Mouse (Mus musculus) lung, embryonic 15.5 days (tissue): ENCODE results near the gene Smim13. TPM values are rescaled to one million over a fixed set of nuclear protein-coding genes. Genes with fewer than 3 reads are reported as not detected.

ENCODE experiments used
- ATAC-seq: fragments of 200-750 bp; cut with Nextera tagmentation; 2 replicates; pipeline ENCODE4 v1.8.0; 2017; ENCODE audit warnings: moderate number of reproducible peaks, borderline replicate concordance; ENCODE audit not compliant: low FRiP score, low TSS enrichment; ENCODE audit errors: extremely low read depth
- H3K27ac ChIP-seq: fragments of 300-500 bp; sonication (generic); 2 replicates; pipeline ENCODE4 v1.5.1; 2015; ENCODE audit warnings: moderate library complexity, mild to moderate bottlenecking, inconsistent platforms
- H3K27me3 ChIP-seq: fragments of 300-500 bp; sonication (generic); 2 replicates; pipeline ENCODE4 v1.6.1; 2015; ENCODE audit warnings: inconsistent platforms
- H3K36me3 ChIP-seq: fragments of 300-500 bp; sonication (generic); 2 replicates; pipeline ENCODE4 v1.6.1; 2015; ENCODE audit warnings: inconsistent platforms
- H3K4me1 ChIP-seq: fragments of 300-500 bp; sonication (generic); 2 replicates; pipeline ENCODE4 v1.6.1; 2015; ENCODE audit warnings: inconsistent platforms
- H3K4me2 ChIP-seq: fragments of 300-500 bp; sonication (generic); 2 replicates; pipeline ENCODE4 v1.6.1; 2015; ENCODE audit warnings: inconsistent platforms, mild to moderate bottlenecking, moderate library complexity
- H3K4me3 ChIP-seq: fragments of 300-500 bp; sonication (generic); 2 replicates; pipeline ENCODE4 v1.5.1; 2015; ENCODE audit warnings: mild to moderate bottlenecking, inconsistent platforms
- H3K9ac ChIP-seq: fragments of 300-500 bp; sonication (generic); 2 replicates; pipeline ENCODE4 v1.6.1; 2015; ENCODE audit warnings: inconsistent platforms
- H3K9me3 ChIP-seq: fragments of 300-500 bp; sonication (generic); 2 replicates; pipeline ENCODE4 v1.6.1; 2016; ENCODE audit warnings: inconsistent platforms
- WGBS: fragments of 180-500 bp; shearing (Covaris S2); methylation state at CpG from one replicate; pipeline ENCODE4 v1.1.7; 2015; 5-methylcytosine and 5-hydroxymethylcytosine counted together
- polyA plus RNA-seq: library from polyadenylated mRNA; unstranded; fragments of >200 nt; fragmentation: Nextera tagmentation; extraction: Ambion mirVana; gene quantifications from 2 replicates; pipeline ENCODE4 v1.2.1, GENCODE M21; 2015

Smim13 gene
- polyA plus RNA-seq, 1 experiment from 2014 or later: 12.7 TPM

GRCm38 (mm10) chr13:41298996-41299395 is 49.4 kb downstream of the Smim13 start:
- no peak overlapping the region for H3K4me3 ChIP-seq
- no peaks in the 10 kb centered on the region for H3K36me3 ChIP-seq
- no peak overlapping the region for H3K9ac ChIP-seq
- no peaks in the 10 kb centered on the region for H3K9me3 ChIP-seq
- 27% methylated on average over 5 of the region's 5 CpGs for WGBS
- H3K4me2 ChIP-seq: no peak overlapping the region
- H3K4me1 ChIP-seq: peaks cover 29% of the 10 kb centered on the region
- no peak overlapping the region for H3K27ac ChIP-seq
- no peak; the same call in 1 of the 2 replicates for ATAC-seq
- H3K27me3 ChIP-seq: no peaks in the 10 kb centered on the region

GRCm38 (mm10) chr13:41300037-41300436 is 50.4 kb downstream of the Smim13 start:
- WGBS: 37% methylated on average over 4 of the region's 4 CpGs
- no peak for ATAC-seq
- H3K9me3 ChIP-seq: no peaks in the 10 kb centered on the region
- no peak overlapping the region for H3K9ac ChIP-seq
- H3K4me2 ChIP-seq: no peak overlapping the region
- no peaks in the 10 kb centered on the region for H3K27me3 ChIP-seq
- H3K36me3 ChIP-seq: no peaks in the 10 kb centered on the region
- H3K4me1 ChIP-seq: peaks cover 29% of the 10 kb centered on the region
- H3K4me3 ChIP-seq: no peak overlapping the region
- H3K27ac ChIP-seq: no peak overlapping the region

GRCm38 (mm10) chr13:41302716-41303115 is 53.1 kb downstream of the Smim13 start:
- H3K27me3 ChIP-seq: no peaks in the 10 kb centered on the region
- no peaks in the 10 kb centered on the region for H3K36me3 ChIP-seq
- no peaks in the 10 kb centered on the region for H3K9me3 ChIP-seq
- no peak for ATAC-seq
- H3K9ac ChIP-seq: no peak overlapping the region
- H3K4me1 ChIP-seq: peaks cover 26% of the 10 kb centered on the region
- 58% methylated on average over 10 of the region's 10 CpGs for WGBS
- H3K4me2 ChIP-seq: no peak overlapping the region
- H3K27ac ChIP-seq: no peak overlapping the region
- no peak overlapping the region for H3K4me3 ChIP-seq

- Histone ChIP-seq H3K36me3 (peaks cover 49% of the 10 kb centered on the region), H3K9ac (no peak overlapping the region), H3K4me3 (no peak overlapping the region), H3K9me3 (no peaks in the 10 kb centered on the region), H3K27me3 (no peaks in the 10 kb centered on the region), H3K4me2 (no peak overlapping the region), H3K27ac (peak overlapping the region; percentile 56), H3K4me1 (peaks cover 15% of the 10 kb centered on the region)
- 64% methylated on average over 5 of the region's 5 CpGs for WGBS
- ATAC-seq: no peak
Observed at GRCm38 (mm10) chr13:41320749-41321148, 71.1 kb downstream of the Smim13 start.

GRCm38 (mm10) chr13:41321433-41321832 is 71.8 kb downstream of the Smim13 start:
- no peak for ATAC-seq
- peaks cover 15% of the 10 kb centered on the region for H3K4me1 ChIP-seq
- H3K4me3 ChIP-seq: no peak overlapping the region
- H3K9me3 ChIP-seq: no peaks in the 10 kb centered on the region
- peaks cover 46% of the 10 kb centered on the region for H3K36me3 ChIP-seq
- H3K27me3 ChIP-seq: no peaks in the 10 kb centered on the region
- 49% methylated on average over 3 of the region's 3 CpGs for WGBS
- H3K9ac ChIP-seq: no peak overlapping the region
- no peak overlapping the region for H3K4me2 ChIP-seq
- H3K27ac ChIP-seq: peak overlapping the region; percentile 56

- WGBS: 64% methylated on average over 4 of the region's 4 CpGs
- Histone ChIP-seq H3K9me3 (no peaks in the 10 kb centered on the region), H3K9ac (no peak overlapping the region), H3K4me1 (peaks cover 21% of the 10 kb centered on the region), H3K4me3 (no peak overlapping the region), H3K36me3 (peaks cover 35% of the 10 kb centered on the region), H3K27me3 (no peaks in the 10 kb centered on the region), H3K27ac (no peak overlapping the region), H3K4me2 (no peak overlapping the region)
- ATAC-seq: no peak
Observed at GRCm38 (mm10) chr13:41324631-41325030, 75.0 kb downstream of the Smim13 start.

- WGBS: 56% methylated on average over 4 of the region's 4 CpGs
- H3K36me3 ChIP-seq: peaks cover 42% of the 10 kb centered on the region
- no peak overlapping the region for H3K27ac ChIP-seq
- no peaks in the 10 kb centered on the region for H3K9me3 ChIP-seq
- H3K4me2 ChIP-seq: no peak overlapping the region
- no peak overlapping the region for H3K4me3 ChIP-seq
- H3K9ac ChIP-seq: no peak overlapping the region
- peaks cover 23% of the 10 kb centered on the region for H3K4me1 ChIP-seq
- no peaks in the 10 kb centered on the region for H3K27me3 ChIP-seq
- ATAC-seq: no peak
Observed at GRCm38 (mm10) chr13:41325346-41325745, 75.7 kb downstream of the Smim13 start.

- no peak overlapping the region for H3K27ac ChIP-seq
- no peak overlapping the region for H3K4me2 ChIP-seq
- no peak for ATAC-seq
- H3K9me3 ChIP-seq: no peaks in the 10 kb centered on the region
- no peak overlapping the region for H3K4me3 ChIP-seq
- WGBS: 77% methylated on average over 4 of the region's 4 CpGs
- peaks cover 27% of the 10 kb centered on the region for H3K4me1 ChIP-seq
- H3K27me3 ChIP-seq: no peaks in the 10 kb centered on the region
- peaks cover 49% of the 10 kb centered on the region for H3K36me3 ChIP-seq
- no peak overlapping the region for H3K9ac ChIP-seq
Observed at GRCm38 (mm10) chr13:41326134-41326533, 76.5 kb downstream of the Smim13 start.

Other genes with a start within 250 kb of the Smim13 start
- gene Pak1ip1, start 248.8 kb upstream of the Smim13 start, polyA plus RNA-seq: 60.7 and 63.1 TPM in 2 replicates
- 215 and 225 TPM in 2 replicates for gene Tmem14c, start 233.6 kb upstream of the Smim13 start, polyA plus RNA-seq
- 1.3 and 1.7 TPM in 2 replicates for gene Mak, start 170.1 kb upstream of the Smim13 start, polyA plus RNA-seq
- not detected in 2 replicates for gene Gcm2, start 138.8 kb upstream of the Smim13 start, polyA plus RNA-seq
- gene Sycp2l, start 135.5 kb upstream of the Smim13 start, polyA plus RNA-seq: not detected in 2 replicates
- 3.5 and 4.3 TPM in 2 replicates for gene Elovl2, start 29.4 kb upstream of the Smim13 start, polyA plus RNA-seq
- gene Gm17364, start 24.1 kb downstream of the Smim13 start, polyA plus RNA-seq: not detected in 2 replicates
- 71.7 and 76.3 TPM in 2 replicates for gene Nedd9, start 237.5 kb downstream of the Smim13 start, polyA plus RNA-seq